Mouse (Mus musculus): ENCODE data around the gene Naga. TPM values are rescaled to one million over a fixed set of nuclear protein-coding genes. Genes with fewer than 3 reads are reported as not detected.

Gene Naga
- polyA plus RNA-seq, 1 experiment from 2014 or later = 38.7 TPM

GRCm38 (mm10) chr15:82290252-82290651 lies 48.5 kb downstream of the Naga start:
- H3K27ac ChIP-seq = no peak overlapping the region
- no peaks in the 10 kb centered on the region for H3K27me3 ChIP-seq (ENCODE audit: control insufficient read depth, insufficient read depth, low read length)
- H3K9me3 ChIP-seq (ENCODE audit: control insufficient read depth, low read length) = no peaks in the 10 kb centered on the region
- ATAC-seq (ENCODE audit: low FRiP score) (no peak), DNase-seq (ENCODE audit: low spot score) (no peak)
- H3K4me2 ChIP-seq (replicated peaks) = no peak overlapping the region
- H3K4me3 ChIP-seq (replicated peaks; ENCODE audit: low read length) = no peak overlapping the region
- H3K36me3 ChIP-seq (replicated peaks; ENCODE audit: control insufficient read depth, insufficient read depth) = peaks cover 77% of the 10 kb centered on the region
- no peak overlapping the region for H3K9ac ChIP-seq
- 88% methylated on average over 7 of the region's 7 CpGs for WGBS
- H3K4me1 ChIP-seq (replicated peaks; ENCODE audit: control insufficient read depth, insufficient read depth, low read length) = peaks cover 14% of the 10 kb centered on the region; the same call in 1 of the 2 replicates

GRCm38 (mm10) chr15:82286157-82286556 lies 52.6 kb downstream of the Naga start:
- Histone ChIP-seq H3K9ac (no peak overlapping the region), H3K27ac (no peak overlapping the region), H3K4me3 (replicated peaks; ENCODE audit: low read length) (no peak overlapping the region), H3K9me3 (ENCODE audit: control insufficient read depth, low read length) (no peaks in the 10 kb centered on the region), H3K27me3 (ENCODE audit: control insufficient read depth, insufficient read depth, low read length) (no peaks in the 10 kb centered on the region), H3K4me1 (replicated peaks; ENCODE audit: control insufficient read depth, insufficient read depth, low read length) (no peaks in the 10 kb centered on the region), H3K36me3 (replicated peaks; ENCODE audit: control insufficient read depth, insufficient read depth) (peaks cover 97% of the 10 kb centered on the region), H3K4me2 (replicated peaks) (no peak overlapping the region)
- ATAC-seq (ENCODE audit: low FRiP score) (no peak), DNase-seq (ENCODE audit: low spot score) (no peak)
- 68% methylated on average over 12 of the region's 12 CpGs for WGBS

GRCm38 (mm10) chr15:82280638-82281037 lies 58.1 kb downstream of the Naga start:
- Histone ChIP-seq H3K4me1 (replicated peaks; ENCODE audit: control insufficient read depth, insufficient read depth, low read length) (peaks cover 21% of the 10 kb centered on the region), H3K9ac (no peak overlapping the region), H3K27me3 (ENCODE audit: control insufficient read depth, insufficient read depth, low read length) (no peaks in the 10 kb centered on the region), H3K4me2 (replicated peaks) (no peak overlapping the region), H3K4me3 (replicated peaks; ENCODE audit: low read length) (no peak overlapping the region), H3K27ac (no peak overlapping the region), H3K36me3 (replicated peaks; ENCODE audit: control insufficient read depth, insufficient read depth) (peaks cover 67% of the 10 kb centered on the region), H3K9me3 (ENCODE audit: control insufficient read depth, low read length) (no peaks in the 10 kb centered on the region)
- no peak for ATAC-seq (ENCODE audit: low FRiP score)
- no peak for DNase-seq (ENCODE audit: low spot score)
- 81% methylated on average over 4 of the region's 4 CpGs for WGBS

Other genes starting within 250 kb of the Naga start
- 12.9 and 13.8 TPM in 2 replicates for gene Ccdc134, start 211.0 kb downstream of the Naga start, polyA plus RNA-seq (2014; fragmentation: Nextera tagmentation; extraction: Ambion mirVana)
- gene Srebf2, start 191.7 kb downstream of the Naga start, polyA plus RNA-seq (2014; fragmentation: Nextera tagmentation; extraction: Ambion mirVana) = 153 and 154 TPM in 2 replicates
- 3.4 and 6.3 TPM in 2 replicates for gene Shisa8, start 126.1 kb downstream of the Naga start, polyA plus RNA-seq (2014; fragmentation: Nextera tagmentation; extraction: Ambion mirVana)
- 0.51 and 0.68 TPM in 2 replicates for gene Tnfrsf13c, start 114.6 kb downstream of the Naga start, polyA plus RNA-seq (2014; fragmentation: Nextera tagmentation; extraction: Ambion mirVana)
- 17.0 and 18.0 TPM in 2 replicates for gene Cenpm, start 94.2 kb downstream of the Naga start, polyA plus RNA-seq (2014; fragmentation: Nextera tagmentation; extraction: Ambion mirVana)
- gene 1500009C09Rik, start 86.5 kb downstream of the Naga start, polyA plus RNA-seq (2014; fragmentation: Nextera tagmentation; extraction: Ambion mirVana) = 10.2 and 13.2 TPM in 2 replicates
- 375 and 410 TPM in 2 replicates for gene Sept3, start 64.0 kb downstream of the Naga start, polyA plus RNA-seq (2014; fragmentation: Nextera tagmentation; extraction: Ambion mirVana)
- 0.17 and 0.29 TPM in 2 replicates for gene Wbp2nl, start 40.0 kb downstream of the Naga start, polyA plus RNA-seq (2014; fragmentation: Nextera tagmentation; extraction: Ambion mirVana)
- gene Pheta2, start within 50 bp of the Naga start, polyA plus RNA-seq (2014; fragmentation: Nextera tagmentation; extraction: Ambion mirVana) = 1.5 and 1.8 TPM in 2 replicates
- gene Smdt1, start within 50 bp of the Naga start, polyA plus RNA-seq (2014; fragmentation: Nextera tagmentation; extraction: Ambion mirVana) = 349 and 367 TPM in 2 replicates
- gene Ndufa6, start 15.4 kb upstream of the Naga start, polyA plus RNA-seq (2014; fragmentation: Nextera tagmentation; extraction: Ambion mirVana) = 383 and 445 TPM in 2 replicates
- 2.3 and 2.5 TPM in 2 replicates for gene Cyp2d22, start 41.3 kb upstream of the Naga start, polyA plus RNA-seq (2014; fragmentation: Nextera tagmentation; extraction: Ambion mirVana)
- not detected in 2 replicates for gene Cyp2d11, start 55.1 kb upstream of the Naga start, polyA plus RNA-seq (2014; fragmentation: Nextera tagmentation; extraction: Ambion mirVana)
- not detected in 2 replicates for gene Cyp2d10, start 68.3 kb upstream of the Naga start, polyA plus RNA-seq (2014; fragmentation: Nextera tagmentation; extraction: Ambion mirVana)
- not detected in 2 replicates for gene Cyp2d9, start 94.5 kb upstream of the Naga start, polyA plus RNA-seq (2014; fragmentation: Nextera tagmentation; extraction: Ambion mirVana)
- gene Cyp2d12, start 216.1 kb upstream of the Naga start, polyA plus RNA-seq (2014; fragmentation: Nextera tagmentation; extraction: Ambion mirVana) = not detected in 2 replicates

Measured in hindbrain, embryonic 14.5 days (tissue).